Mouse (Mus musculus): ENCODE measurements at regions not wholly inside any gene's neighbourhood (a gene's known extent, or its start where the extent isn't known, plus 50 kb on each side); places are given as distances from the start of the nearest gene placed in this dataset.
"Not testable (repeated sequence)": the region's sequence is repeated elsewhere in the genome, so short reads cannot be mapped to it uniquely, and the experiment has no call there.

DNA sequence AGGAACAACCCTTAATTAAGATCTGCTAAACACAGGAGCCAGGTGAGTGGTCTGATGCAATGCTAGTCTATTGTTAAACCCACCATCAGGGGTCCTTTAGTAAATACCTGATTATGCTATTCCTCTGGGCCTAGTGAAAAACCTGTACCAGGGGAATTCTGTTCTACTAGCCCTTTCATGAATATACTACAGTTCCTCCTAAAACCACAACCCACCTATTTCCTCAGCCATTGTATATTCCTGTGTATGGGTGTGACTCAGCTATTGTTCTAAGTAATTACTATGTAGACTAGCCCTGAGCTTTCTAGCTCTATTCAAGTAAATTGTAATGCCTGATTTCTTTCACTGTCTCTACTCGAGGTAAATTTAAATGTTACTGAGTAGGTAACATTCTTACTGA, 57.0 kb upstream of the Egfem1 start:
- not testable (repeated sequence) for ATAC-seq (replicated peaks in 1 of 2; ENCODE audit: insufficient read depth in 1 of 2, low FRiP score in 2 of 2, low TSS enrichment in 1 of 2, low read depth in 1 of 2, poor library complexity in 2 of 2, severe bottlenecking in 2 of 2)

- ATAC-seq (replicated peaks in 1 of 2; ENCODE audit: insufficient read depth in 1 of 2, low FRiP score in 2 of 2, low TSS enrichment in 1 of 2, low read depth in 1 of 2, poor library complexity in 2 of 2, severe bottlenecking in 2 of 2), result no peak
Measured at GRCm38 (mm10) chr3:29027726-29028125, 54.1 kb upstream of the Egfem1 start.

DNA sequence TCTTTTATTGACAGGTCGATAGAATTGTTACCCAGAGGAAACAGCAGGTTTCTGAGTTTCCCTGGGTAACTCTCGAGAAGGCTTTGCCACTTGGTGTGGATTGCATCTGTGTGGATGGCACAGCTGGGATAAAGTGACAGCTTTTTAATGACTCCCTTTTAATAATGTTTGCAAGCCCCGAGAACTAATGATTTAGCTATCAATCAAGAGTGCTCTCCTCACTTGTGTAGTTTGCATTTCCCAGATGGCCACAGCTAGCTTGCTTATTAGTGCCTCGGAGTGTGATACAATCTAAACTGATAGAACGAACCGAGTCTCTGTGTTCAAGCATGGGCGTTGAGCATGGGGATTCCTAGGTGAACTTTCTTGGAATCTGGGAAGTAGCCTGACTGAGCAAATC, 51.0 kb upstream of the Egfem1 start:
- ATAC-seq (replicated peaks in 1 of 2; ENCODE audit: insufficient read depth in 1 of 2, low FRiP score in 2 of 2, low TSS enrichment in 1 of 2, low read depth in 1 of 2, poor library complexity in 2 of 2, severe bottlenecking in 2 of 2), result no peak

DNA sequence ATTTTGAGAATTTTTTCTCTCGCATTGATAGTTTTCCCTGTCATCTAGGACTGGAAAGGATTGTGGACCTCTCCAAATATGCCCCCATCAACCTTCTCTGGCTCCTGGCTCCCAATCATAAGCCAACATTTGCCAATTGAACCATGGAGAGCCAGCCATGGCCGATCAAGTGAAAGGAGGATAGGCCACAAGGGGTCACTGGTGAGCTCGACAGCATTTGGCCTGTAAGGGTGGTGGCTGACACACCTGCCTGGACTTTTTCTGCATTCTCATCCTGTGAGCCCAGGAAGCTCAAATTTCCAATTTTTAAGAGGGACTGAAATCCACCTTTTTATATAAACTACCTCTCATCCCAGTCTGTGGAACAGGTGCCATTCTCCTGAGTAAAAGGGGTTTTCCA, 50.0 kb upstream of the Egfem1 start:
- ATAC-seq (replicated peaks in 1 of 2; ENCODE audit: insufficient read depth in 1 of 2, low FRiP score in 2 of 2, low TSS enrichment in 1 of 2, low read depth in 1 of 2, poor library complexity in 2 of 2, severe bottlenecking in 2 of 2), result peak; percentile 48 to 53; a peak in 3 of 4 replicates
